Mouse (Mus musculus) bone marrow, adult 2 months (tissue): ENCODE measurements at regions not wholly inside any gene's neighbourhood (a gene's known extent, or its start where the extent isn't known, plus 50 kb on each side); places are given as distances from the start of the nearest gene placed in this dataset.

ENCODE experiments used
- CTCF ChIP-seq: fragments of 200-500 bp; IDR thresholded peaks from 2 replicates; pipeline ENCODE4 v1.5.1; 2011; ENCODE audit warnings: low read length, control low read depth; ENCODE audit not compliant: control insufficient read depth, insufficient read depth
- POLR2A ChIP-seq: fragments of 200-500 bp; IDR thresholded peaks from 2 replicates; pipeline ENCODE4 v1.6.1; 2011; ENCODE audit warnings: low read depth, mild to moderate bottlenecking, control low read depth, low read length, borderline replicate concordance; ENCODE audit not compliant: control insufficient read depth

DNA sequence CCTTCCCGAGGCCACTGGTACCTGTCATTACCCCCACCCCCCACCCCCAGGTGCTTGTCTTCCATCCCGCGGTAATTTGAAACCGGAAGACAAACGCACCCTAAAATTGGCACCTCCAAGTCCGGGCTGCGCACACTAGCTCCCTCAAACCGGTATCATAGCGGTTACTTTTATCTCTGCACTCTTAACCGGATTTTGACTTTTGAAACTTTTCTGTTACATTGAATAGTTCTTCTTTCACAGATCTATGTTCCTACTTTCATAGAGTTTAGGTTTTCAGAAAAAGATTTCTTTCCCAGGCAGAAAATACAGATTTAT is 62.4 kb upstream of the Commd3 start:
- no peak for TF ChIP-seq CTCF
- no peak for TF ChIP-seq POLR2A
